Mouse (Mus musculus) gonadal fat pad, adult 2 months (tissue): Measurements from ENCODE around the gene Tmem231. TPM values are rescaled to one million over a fixed set of nuclear protein-coding genes. Genes with fewer than 3 reads are reported as not detected.
"Not testable (repeated sequence)": the region's sequence is repeated elsewhere in the genome, so short reads cannot be mapped to it uniquely, and the experiment has no call there.

ENCODE experiments used
- DNase-seq: peaks from one replicate; pipeline ENCODE4 v3.0.0-alpha.2; 2012; ENCODE audit warnings: low read depth
- polyA plus RNA-seq: library from polyadenylated mRNA; depleted of rRNA; stranded (reverse); fragments of >200 nt; gene quantifications from 2 replicates; pipeline ENCODE4 v1.2.3, GENCODE M21; 2012

Gene Tmem231
- polyA plus RNA-seq, 1 experiment, result 10.0 TPM

DNA sequence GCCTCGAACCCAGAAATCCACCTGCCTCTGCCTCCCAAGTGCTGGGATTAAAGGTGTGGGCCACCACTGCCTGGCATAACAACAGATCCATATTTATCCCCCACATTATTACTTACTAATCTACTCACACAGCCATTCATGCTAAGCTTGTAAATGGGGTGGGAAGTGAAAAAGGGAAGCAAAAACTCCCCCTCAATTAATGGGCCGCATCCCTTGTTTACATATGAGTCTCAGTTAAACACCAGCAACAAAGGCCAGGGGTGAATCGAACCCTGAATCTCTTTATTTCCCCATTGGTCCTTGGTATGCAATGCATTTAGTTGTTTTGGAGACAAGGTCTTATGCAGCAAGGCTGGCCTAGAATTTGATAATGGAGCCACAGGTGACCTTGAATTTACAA is 17.2 kb upstream of the Tmem231 start:
- DNase-seq, result no peak

DNA sequence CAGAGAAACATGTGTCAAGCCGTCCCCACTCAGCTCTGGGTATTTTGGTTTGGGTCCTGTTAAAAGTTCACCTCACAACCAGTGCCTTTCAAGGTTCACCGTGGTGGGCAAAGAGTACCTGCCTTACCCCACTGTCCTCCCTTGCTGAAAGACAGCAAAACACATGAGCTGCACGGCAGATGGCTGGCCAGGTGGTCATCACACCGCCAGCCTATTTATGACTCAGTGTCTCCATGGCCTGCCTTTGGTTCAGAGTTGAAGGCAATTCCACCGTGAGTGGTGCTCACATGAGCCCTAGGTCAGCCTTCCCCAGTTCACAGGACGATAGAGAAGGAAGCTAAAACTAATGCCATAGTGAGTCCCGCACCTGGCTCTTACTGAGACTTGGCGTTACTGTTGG is 14.3 kb upstream of the Tmem231 start:
- no peak for DNase-seq

DNA sequence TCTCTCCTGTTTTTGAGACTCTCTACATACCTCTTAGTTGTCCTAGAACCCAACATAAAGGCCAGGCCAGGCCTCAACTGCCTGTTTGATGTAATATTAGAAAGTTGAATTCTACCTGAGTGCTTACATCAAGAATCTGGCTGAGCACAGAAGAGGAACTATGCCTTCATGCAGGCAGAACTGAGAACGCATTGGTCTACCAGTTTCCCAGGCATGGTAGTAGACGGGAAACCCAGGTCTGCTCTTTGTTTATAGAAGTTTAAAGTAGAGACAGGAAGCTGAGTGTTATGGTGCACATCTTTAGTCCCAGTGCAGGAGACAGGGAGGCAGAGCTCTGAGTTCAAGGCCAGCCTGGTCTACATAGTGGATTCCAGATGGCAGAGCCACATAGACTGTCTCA is 13.5 kb upstream of the Tmem231 start:
- no peak for DNase-seq

DNA sequence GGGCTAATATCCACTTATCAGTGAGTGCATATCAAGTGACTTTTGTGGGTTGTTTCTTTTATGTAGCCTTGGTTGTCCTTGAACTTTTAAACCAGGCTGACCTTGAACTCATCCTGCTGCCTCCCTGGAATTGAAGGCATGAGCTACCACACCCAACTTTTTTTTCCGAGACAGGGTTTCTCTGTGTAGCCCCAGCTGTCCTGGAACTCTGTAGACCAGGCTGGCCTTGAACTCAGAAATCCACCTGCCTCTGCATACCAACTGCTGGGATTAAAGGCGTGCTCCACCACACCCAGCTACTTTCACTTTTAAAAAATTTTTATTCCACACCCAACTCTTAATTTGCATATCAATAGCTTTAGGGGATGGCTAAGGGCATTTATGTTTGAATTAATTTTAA is 9.9 kb upstream of the Tmem231 start:
- DNase-seq, result no peak

DNA sequence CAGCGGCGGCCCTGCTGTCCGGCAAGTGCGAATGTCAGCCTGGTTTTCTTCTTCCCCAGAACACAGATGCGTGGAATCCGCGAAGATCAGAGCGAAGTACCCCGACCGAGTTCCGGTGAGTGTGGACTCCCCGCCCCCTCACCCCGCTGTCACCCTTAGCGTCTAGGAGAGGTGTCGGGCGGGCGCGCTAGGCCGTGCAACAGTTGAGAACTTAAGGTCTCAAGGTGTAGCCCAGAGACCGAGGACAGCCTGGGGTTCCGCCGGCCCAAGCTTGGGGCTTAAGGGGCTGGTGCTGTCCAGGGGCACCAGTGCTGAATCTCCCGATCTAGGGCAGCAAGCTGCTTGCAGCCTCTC is 7.4 kb upstream of the Tmem231 start:
- no peak for DNase-seq

DNA sequence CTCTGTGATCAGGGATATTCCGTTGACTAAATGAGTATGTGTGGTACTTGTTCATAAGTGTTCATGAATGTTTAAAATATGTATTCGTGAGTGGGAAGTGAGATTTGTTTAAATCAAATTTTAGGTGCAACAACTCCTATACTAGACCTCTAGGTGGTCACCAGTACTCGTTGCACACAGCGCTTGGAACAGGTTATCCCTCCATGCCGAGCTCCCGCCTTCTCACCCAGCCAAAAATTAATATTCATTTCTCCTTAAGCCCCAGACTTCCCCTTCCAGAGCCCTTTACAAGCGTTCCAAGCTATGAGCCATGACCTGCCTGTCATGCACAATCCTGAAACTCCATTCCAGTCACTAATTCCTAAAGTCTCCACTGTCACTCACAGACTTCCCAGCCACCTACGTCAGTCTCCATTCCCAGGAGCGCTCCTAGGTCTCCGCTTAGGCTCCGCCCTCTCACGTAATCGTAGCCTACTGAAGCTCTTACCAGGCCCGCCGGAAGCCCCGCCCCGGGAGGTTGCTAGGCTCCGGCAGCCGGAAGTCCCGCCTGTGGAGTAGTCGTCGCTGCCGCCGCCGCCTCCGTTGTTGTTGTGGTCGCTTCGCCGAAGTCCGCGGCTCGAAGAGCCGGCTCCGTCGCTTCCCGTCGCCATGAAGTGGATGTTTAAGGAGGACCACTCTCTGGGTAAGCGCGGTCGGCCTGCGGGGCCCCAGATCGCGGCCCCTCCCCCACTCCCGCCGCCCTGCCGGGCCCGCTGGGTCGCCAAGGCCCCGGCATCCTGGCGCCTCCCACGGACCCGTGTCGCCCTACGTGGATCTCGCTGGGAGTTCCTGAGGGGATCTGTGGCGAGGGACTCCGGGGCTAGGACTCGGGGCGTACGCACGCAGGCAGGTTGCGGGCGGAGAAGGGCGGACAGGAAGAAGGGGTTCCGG is 6.8 kb upstream of the Tmem231 start, which contains the start of gene Gabarapl2:
Gene Gabarapl2 (plus strand): TSS at position 533 of the 930 bp plus-strand sequence.
- peak; percentile 81 for DNase-seq

DNA sequence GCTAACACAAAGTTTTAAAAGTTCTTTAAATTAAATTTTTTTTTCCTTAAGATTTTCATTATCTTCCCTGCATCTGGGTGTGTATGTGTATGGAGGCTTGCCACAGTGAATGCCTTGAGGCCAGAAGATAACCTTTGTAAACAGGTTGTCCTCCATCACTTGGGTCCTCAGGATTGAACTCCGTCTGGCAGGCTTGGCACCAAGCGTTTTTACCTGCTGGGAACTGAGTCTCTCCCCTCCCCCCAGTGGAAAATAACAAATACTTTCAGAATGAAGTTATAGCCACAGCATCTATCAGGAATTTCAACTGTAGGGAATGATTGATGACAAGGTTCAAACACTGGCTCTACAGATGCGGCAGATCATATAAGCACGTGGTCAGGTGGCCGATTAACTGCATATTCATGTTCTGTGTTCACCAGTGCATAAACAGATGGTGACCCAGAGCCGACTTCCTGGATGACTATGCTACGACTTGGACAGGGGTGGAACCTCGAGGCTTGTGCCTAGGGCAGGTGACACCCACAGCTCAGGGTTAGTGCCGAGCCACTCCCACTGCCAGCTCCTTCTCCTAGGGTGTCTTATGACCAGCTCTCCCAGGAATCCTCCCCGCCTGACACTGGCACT is 5.9 kb upstream of the Tmem231 start:
- no peak for DNase-seq

DNA sequence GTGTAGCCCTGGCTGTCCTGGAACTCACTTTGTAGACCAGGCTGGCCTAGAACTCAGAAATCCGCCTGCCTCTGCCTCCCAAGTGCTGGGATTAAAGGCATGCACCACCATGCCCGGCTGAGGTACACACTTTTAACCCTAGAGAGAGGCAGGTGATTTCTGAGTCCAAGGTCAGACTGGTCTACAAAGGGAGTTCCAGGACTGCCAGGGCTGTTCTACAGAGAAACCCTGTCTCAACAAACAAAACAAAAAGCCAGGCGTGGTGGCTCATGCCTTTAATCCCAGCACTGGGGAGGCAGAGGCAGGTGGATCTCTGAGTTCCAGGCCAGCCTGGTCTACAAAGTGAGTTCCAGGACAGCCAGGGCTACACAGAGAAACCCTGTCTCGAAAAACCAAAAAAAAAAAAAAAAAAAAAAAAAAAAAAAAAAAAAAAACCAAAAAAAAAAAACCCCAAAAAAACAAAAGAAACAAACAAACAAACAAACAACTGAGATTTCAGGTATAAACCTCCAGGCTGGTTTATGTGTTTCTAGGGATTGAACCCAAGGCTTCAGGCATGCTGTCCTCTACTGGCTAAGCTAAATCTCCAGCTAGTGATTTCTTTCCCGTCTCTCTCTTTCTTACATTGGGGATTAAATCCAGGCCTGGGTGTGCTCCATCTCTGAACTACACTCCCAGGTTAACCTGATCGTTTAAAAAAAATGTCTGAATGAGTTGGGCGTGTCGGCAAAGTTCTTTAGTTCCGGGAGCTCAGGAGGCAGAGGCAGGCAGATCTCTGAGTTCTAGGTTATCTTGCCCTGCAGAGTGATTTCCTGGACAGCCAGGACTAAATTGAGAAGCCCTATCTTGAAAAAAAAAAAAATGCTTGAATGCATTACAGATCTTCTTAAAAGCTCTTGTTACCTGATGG is 4.7 kb upstream of the Tmem231 start:
- DNase-seq, result not testable (repeated sequence)

DNA sequence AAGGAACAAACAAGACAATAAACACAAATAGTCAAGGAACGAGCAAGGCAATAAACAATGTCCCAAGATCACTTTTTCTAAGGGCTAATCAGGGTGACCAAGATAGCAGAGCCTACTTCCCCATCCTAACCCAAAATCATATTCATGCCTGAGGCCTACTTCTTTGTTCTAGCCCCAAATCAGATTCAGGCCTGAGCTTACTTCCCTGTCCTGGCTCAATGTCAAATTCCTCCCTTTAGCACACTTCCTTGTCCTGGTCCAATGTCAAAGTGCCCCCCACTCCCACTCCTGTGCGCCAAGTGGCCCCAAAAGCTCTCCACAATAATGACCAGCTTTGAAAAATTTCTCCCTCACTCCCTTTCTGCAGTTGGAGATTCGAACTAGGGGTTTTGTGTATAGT is 3.5 kb upstream of the Tmem231 start:
- no peak for DNase-seq

DNA sequence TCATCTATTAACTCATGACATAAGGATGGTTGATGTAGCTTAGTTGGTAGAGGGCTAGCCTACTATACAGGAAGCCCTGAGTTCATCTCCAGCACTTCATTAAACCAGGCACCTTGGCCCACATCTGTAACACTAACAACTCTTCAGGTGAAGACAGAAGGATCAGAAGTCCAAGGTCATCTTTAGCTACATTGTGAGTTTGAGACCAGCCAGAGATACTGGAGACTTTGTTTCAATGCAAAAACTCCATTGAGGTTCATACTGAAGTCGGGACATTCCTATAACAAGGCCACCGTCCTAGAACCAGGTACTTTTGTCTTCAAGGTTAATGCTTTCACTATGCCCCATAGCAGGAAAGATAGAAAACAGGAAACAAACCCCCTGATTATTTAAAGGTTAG is 520 bp upstream of the Tmem231 start:
- DNase-seq, result no peak

DNA sequence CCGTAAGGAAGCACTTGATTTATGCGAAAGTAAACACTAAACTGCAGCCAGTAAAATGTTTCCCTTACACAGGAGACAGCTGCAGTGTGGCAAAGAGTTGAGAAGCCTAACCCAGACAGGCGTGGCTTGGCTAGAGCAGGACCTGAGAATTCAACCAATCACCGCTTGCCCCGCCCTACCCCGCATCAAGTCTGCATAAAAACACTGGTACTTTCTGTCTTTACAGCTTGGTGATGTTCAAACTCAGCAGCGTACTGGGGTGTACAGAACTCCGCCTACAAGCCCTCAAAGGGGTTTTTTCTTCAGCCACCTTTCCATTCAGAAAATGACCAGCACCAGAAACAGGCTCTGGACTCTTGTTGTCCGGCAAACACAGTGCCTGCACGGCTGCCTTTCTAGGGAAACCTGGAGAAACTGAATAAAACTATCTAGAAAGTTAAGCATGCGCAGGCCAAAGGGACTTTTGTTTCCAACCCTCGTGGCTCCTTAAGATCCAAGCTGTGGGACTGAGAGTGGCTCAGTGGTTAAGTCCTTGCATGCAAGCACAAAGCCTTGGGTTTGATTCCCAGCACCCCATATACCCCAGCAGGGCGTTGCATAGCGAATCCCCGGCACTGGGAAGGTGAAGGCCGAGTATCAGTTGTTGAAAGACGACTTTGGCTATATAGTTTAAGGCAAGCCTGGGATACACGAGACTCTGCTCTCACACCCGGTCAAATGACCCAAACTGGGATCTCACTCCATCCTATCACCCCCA is 923 bp downstream of the Tmem231 start:
- no peak for DNase-seq

DNA sequence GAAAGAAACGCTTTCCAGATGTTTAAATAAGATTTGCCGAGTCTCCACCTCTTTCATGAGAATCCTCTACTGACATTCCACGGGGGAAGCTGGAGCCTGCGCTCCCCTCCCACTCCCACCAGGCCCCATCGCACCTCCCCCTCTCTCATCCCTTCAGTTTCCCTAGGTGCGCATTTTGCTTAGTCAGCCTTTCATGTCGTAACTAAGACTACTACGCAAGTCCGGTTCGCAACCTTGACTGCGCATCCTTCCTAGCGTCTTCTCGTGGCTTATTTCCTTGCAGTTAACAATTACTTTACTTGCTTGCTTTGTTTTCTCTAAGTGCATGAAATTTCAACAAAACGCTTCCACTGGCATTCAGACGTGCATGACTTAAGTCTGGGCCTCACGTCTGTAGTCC is 2.0 kb downstream of the Tmem231 start:
- DNase-seq, result no peak

DNA sequence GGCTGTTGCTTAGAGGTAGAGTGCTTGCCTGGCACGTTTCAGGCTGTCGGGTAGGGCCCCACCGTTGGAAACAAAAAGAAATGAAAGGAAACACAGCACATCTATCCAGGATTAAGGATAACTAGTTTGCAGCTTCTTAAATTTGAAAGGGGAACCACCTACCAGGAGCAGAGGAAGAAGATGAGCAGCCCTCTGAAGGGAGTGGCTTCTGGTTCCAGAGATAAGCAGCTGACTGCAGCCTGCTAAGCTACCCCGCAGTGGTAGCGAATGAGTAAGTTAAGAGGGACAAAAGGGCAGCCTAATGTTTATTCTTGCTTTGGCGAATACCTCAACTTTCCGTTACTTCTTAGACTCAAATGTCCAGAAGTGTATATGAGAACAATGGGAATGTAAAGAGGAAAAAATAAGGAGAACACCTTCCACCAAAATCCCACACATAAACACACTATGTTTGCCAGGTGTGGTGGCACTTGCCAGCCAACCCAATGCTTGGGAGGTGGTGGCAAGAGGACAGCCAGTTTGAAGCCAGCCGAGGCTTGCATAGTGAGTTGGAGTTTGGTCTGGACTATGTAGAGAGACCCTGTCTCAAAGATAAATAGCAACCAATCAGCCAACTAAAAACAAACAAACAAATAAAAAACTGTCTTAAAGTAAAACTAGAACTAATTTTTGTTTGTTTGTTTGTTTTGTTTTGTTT is 3.9 kb downstream of the Tmem231 start:
- no peak for DNase-seq

DNA sequence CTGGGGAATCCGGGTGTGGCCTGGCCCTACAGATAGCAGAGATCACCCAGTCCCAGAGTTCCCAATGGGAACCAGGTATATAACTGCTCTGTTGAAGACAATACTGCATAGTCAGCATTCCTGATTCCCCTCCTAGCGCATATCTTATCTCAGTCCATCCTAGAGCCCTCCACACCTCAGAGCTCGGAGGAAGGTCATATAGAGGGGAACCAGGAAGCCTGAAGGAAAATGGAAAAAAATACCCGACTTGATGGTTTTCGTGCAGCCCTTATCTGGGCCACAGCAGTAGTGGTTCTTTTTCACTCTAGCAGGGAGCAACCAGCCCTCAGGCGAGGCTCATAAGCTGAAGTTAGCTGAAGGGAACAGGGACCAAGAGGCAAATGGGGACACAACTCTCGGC is 8.7 kb downstream of the Tmem231 start:
- no peak for DNase-seq

DNA sequence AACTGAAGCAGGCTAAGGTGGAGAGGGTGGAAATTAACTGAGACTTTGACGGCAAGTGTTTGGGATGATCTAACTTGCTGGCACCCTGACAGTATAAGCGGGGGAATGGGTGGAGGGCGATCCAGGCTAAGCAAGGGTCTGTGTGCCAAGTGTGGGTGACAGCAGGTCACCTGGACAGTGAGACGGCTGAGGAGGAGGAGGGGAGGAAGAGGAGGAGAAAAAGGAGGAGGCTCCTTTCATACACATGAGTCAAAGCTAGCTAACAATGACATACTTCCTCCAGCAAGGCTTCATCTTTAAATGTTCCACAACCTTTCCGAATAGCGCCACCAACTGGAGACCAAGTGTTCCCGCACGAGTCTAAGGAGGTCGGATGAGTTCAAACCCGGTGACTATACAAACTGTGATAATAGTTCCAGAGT is 10.3 kb downstream of the Tmem231 start:
- DNase-seq, result peak; percentile 47

DNA sequence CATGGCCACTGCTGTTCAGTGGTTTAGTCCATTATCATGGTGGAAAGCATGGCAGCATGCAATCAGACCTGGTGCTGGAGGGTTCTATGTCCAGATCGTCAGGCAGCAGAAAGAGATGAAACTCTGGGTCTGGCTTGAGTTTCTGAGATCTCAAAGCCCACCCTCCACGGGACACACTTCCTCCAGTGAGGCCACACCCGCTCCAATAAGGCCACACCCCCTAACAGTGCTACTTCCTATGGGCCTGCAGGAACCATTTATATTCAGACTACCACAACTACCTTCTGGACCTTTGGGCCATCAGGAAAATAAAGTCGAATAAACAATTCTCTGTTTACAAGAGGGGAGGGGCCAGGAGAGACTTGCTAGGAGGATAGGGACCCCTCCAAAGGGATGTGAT is 12.7 kb downstream of the Tmem231 start:
- no peak for DNase-seq

DNA sequence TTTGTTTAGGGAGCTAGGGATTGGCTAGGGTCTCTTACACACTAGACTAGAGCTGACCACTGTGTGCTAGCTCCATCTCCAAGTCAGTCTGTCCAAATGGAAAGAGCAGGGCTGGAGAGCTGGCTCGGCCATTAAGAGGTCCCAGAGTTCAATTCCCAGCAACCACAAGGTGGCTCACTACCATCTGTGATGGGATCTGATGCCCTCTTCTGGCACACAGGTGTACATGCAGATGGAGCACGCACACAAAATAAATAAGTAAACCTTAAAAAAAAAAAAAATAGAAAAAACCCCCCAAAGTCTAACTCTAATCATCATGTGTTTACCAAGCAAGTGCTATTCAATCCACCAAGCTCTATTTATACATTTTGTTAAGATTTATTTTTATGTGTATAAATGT is 14.0 kb downstream of the Tmem231 start:
- DNase-seq, result no peak

DNA sequence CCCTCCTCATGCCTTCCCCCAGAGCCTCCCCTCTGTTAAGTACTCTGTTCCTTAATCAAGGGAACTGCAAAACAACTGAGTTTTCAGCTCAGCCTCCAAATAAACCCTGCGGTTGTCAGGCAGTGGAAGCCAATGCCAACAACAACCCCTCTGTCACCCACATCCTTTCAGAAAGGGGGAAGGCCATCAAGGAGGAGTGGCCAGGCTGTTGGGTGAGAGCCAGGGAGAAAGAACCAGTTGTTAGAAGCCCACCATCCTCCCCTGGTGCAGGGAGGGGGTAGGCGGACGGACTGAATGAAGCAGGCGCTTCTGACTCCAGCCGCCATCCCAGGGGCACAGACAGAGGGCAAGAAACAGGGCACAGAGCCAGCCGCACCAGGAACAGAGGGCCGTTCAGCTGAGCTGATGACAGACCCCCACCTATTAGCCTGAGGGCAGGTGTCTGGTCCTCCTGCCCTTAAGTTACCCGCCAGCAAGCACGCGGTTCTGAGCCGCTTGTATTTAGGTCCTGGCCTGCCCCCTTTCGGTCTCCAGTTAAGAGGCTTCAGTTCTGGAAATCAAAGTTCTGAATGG is 20.7 kb downstream of the Tmem231 start:
- DNase-seq, result no peak

DNA sequence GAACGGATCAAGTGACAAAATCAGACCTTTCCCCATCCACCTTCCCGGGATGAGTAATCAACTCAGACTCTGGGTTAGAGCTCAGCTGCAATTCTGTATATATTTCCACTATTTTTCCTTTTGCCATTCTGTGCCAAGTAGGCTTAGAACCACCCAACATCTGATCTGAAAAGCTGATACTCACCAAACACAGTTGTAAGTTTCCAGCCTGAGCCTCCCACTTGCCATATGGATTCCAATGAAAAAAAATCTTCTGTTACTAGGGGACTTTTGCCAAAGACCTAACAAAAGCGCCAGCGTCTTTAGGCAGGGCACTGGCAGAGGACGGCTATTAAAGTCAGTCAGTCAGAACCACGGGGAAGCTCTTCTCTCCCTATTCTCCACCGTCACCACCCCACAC is 22.1 kb downstream of the Tmem231 start:
- DNase-seq, result no peak

DNA sequence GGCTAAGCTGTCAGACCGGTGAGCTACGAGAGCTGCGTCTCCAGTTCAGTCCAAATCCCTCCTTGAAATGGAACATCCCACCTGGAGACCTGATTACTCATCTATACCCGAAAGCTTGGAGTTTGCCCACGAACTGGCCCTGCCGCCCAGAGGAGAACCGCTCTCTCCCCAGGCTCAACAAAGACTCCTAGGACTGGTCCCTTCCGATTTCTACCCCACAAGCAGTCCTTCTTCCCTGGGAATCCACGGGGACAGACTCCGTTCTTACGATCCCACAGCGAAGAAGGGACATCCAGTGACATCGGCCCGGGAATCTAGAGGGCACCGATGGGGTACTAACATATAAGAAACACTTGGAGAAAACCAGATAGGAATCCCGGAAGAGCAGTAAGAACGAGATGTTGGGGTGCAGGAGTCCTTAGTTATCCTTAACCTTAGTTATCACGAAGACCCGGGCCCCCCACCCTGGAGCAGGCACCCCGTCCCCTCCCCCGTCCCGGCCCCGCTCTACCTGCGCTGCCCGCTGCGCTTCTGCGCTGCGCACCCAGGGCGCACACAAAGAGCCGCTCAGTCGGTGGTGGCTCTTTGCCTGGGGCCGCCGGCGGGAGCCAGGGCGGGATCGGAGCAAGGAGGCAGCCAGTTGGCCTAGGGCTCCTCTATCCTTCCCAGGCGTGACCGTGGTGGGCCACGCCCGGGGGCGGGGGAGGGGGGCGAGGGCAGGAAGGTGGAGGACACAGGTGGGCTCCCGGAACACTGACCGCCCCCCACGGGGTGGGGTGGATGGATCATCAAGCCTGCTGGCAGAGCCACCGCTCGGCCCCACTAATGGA is 23.8 kb downstream of the Tmem231 start, which contains the start of gene Chst5:
Gene Chst5 (minus strand): TSS at position 827 of the 830 bp plus-strand sequence.
- DNase-seq, result no peak
